Mouse (Mus musculus) midbrain, postnatal 0 days (tissue): ENCODE results near the gene Itgav. TPM values are rescaled to one million over a fixed set of nuclear protein-coding genes. Genes with fewer than 3 reads are reported as not detected.

Experiments
- ATAC-seq: fragments of 200-750 bp; cut with Nextera tagmentation; 2 replicates; pipeline ENCODE4 v1.8.0; 2017; ENCODE audit warnings: moderate number of reproducible peaks, mild to moderate bottlenecking, moderate TSS enrichment, moderate library complexity; ENCODE audit not compliant: low FRiP score
- DNase-seq: peaks from one replicate; pipeline ENCODE4 v3.0.0-alpha.2; 2015; ENCODE audit warnings: low spot score
- H3K27ac ChIP-seq: fragments of 300-500 bp; sonication (generic); 2 replicates; pipeline ENCODE4 v1.5.1; 2014; ENCODE audit warnings: low read depth, mild to moderate bottlenecking, low read length, mixed read lengths
- H3K27me3 ChIP-seq: fragments of 300-500 bp; sonication (generic); 2 replicates; pipeline ENCODE4 v1.6.1; 2014; ENCODE audit warnings: low read length, control low read depth, mixed read lengths; ENCODE audit not compliant: insufficient read depth
- H3K36me3 ChIP-seq: fragments of 300-500 bp; sonication (generic); 2 replicates; pipeline ENCODE4 v1.6.1; 2014; ENCODE audit warnings: low read length, control low read depth, mixed read lengths; ENCODE audit not compliant: insufficient read depth
- H3K4me1 ChIP-seq: fragments of 300-500 bp; sonication (generic); 2 replicates; pipeline ENCODE4 v1.6.1; 2014; ENCODE audit warnings: mild to moderate bottlenecking, control low read depth, antibody characterized with exemption, low read length, mixed read lengths; ENCODE audit not compliant: insufficient read depth
- H3K4me2 ChIP-seq: fragments of 300-500 bp; sonication (generic); 2 replicates; pipeline ENCODE4 v1.6.1; 2014; ENCODE audit warnings: low read depth, mild to moderate bottlenecking, low read length, mixed read lengths; ENCODE audit not compliant: poor library complexity, severe bottlenecking
- H3K4me3 ChIP-seq: fragments of 300-500 bp; sonication (generic); 2 replicates; pipeline ENCODE4 v1.5.1; 2014; ENCODE audit warnings: low read depth, mild to moderate bottlenecking, low read length, moderate library complexity
- H3K9ac ChIP-seq: fragments of 300-500 bp; sonication (generic); replicated peaks from 2 replicates; pipeline ENCODE4 v1.6.1; 2014; ENCODE audit warnings: mild to moderate bottlenecking, low read length, moderate library complexity, mixed read lengths; ENCODE audit not compliant: poor library complexity, severe bottlenecking
- H3K9me3 ChIP-seq: fragments of 300-500 bp; sonication (generic); 2 replicates; pipeline ENCODE4 v1.6.1; 2016; ENCODE audit warnings: low read length, control low read depth
- CTCF ChIP-seq: IDR thresholded peaks from 2 replicates; pipeline ENCODE4 v1.5.1; 2016; ENCODE audit warnings: antibody characterized with exemption, mild to moderate bottlenecking
- WGBS: fragments of 180-500 bp; shearing (Covaris S2); extraction: QIAGEN DNeasy Blood & Tissue Kit; methylation state at CpG from one replicate; pipeline ENCODE4 v1.1.7; 2014; 5-methylcytosine and 5-hydroxymethylcytosine counted together
- polyA plus RNA-seq: library from polyadenylated mRNA; unstranded; fragments of >200 nt; fragmentation: Nextera tagmentation; extraction: Ambion mirVana; gene quantifications from 2 replicates; pipeline ENCODE4 v1.2.1, GENCODE M21; 2015
- total RNA-seq: library from RNA; depleted of rRNA; stranded (reverse); fragments of >200 nt; gene quantifications from 2 replicates; pipeline ENCODE4 v1.2.3, GENCODE M21; 2014

Itgav gene
- total and polyA plus RNA-seq, 2 experiments from 2014 or later: 30.7 to 30.8 TPM

DNA sequence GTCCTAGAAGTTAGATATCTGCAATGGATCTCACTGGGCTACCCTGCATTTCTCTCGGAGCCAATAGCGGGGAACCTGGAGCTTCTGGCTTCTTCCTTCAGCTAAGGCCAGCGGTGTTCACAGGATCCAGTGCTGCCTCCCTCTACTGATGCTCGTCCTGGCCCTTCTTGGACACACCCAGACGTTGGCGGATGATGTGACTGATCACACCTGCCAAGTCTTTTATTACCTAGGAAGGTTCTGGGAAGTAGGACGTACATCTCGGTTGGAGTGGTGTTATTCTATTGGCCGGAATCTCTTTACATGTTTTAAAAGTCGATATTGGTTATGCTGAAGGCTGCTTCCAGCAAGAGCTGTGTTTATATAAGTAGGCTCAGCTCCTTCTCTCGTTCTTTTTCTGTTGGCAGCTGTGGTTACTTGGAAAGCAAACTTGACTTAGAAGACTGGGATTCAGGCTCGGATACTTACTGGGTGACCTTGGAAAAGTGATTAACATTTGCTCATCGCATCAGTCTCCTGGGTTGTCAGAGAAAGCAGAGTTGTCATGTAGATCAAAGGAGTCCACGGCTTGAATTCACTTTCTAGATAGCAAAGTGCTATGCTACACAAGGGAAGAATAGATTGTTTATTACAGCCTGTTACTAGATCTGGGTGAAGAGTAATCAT is 14.5 kb downstream of the Itgav start:
- no peak overlapping the region for H3K27ac ChIP-seq
- no peaks in the 10 kb centered on the region for H3K27me3 ChIP-seq
- no peaks in the 10 kb centered on the region for H3K9me3 ChIP-seq
- 88% methylated on average over 14 of the region's 14 CpGs for WGBS
- no peak overlapping the region for H3K4me2 ChIP-seq
- H3K36me3 ChIP-seq: no peaks in the 10 kb centered on the region
- no peak for TF ChIP-seq CTCF
- DNase-seq (no peak), ATAC-seq (no peak)
- H3K4me1 ChIP-seq: no peaks in the 10 kb centered on the region
- H3K4me3 ChIP-seq: no peak overlapping the region
- no peak overlapping the region for H3K9ac ChIP-seq

DNA sequence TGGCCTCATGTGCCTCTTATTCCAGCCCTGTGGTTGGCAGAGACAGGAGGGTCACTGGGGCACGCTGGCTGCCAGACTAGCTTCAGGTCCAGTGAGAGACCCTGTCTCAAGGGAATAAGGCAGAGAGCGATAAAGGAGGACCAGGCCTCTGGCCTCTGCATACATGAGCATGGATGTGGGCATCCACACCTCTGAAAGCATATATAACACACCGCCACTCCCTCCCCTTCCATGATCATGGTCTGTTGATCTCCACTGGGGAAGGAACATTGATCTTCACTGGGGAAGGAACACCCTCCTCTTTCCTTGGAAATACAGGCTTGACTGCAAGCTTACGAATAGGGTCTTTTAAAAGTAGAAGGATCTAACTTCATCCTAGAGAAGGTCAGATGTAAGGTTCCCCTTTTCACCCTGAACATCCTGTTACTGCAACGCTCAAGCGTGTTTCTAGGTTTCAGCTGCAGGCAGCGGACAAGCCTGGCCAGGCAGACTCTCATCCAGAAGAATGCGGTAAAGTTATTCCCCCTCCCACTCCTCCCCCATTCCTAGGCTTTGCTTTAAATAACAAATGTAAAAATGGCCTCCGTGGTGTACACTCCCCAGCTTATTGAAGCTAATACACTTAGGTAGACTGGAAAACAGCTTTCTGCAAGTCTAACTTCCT is 15.4 kb downstream of the Itgav start:
- no peak overlapping the region for H3K9ac ChIP-seq
- DNase-seq (no peak), ATAC-seq (no peak)
- no peak overlapping the region for H3K4me3 ChIP-seq
- H3K9me3 ChIP-seq: no peaks in the 10 kb centered on the region
- H3K27me3 ChIP-seq: no peaks in the 10 kb centered on the region
- no peaks in the 10 kb centered on the region for H3K4me1 ChIP-seq
- no peak overlapping the region for H3K4me2 ChIP-seq
- WGBS: 72% methylated on average over 9 of the region's 9 CpGs
- no peak overlapping the region for H3K27ac ChIP-seq
- H3K36me3 ChIP-seq: no peaks in the 10 kb centered on the region
- no peak for TF ChIP-seq CTCF

DNA sequence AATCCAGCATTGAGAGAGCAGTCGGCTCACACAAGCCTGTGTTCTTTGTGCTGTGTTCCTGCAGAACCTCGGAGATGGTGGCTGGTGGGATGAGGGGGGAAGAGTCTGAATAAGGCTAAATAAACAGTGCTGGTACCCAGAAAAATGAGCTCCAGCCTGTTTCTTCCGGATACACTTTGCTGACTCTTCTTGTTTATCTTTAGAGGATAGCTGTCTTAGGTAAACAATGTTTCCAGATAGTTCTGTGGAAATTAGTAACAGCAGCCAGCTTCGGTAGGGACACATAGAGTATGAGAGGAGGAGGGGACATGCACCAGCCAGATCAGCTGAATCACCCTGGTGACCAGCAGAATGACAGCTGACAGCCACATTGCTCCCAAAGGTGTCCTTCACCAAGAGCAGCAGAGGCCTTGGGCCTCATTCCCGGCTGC is 16.4 kb downstream of the Itgav start:
- ATAC-seq: no peak

DNA sequence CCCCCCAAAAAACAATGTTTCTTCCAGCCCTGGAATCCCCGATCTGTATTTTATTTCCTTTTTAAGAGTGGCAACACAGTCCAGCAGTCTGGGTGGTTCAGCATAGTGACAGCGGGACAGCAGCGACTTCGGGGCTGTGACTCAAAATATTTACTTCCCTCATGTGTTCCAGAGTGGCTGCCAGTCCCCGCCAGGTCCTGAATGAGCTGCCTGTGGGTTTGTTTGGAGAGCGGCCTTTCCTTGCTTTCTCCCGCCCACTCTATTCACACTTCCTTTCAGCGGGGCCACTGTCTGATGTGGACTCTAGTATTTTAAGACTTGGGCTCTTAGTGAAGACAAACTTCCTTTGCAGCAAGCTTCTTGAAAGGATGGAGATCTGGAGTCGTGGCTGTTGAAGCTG is 18.0 kb downstream of the Itgav start:
- DNase-seq (peak; percentile 45), ATAC-seq (no peak)
- Histone ChIP-seq H3K9ac (no peak overlapping the region), H3K4me2 (no peak overlapping the region), H3K27ac (no peak overlapping the region), H3K27me3 (no peaks in the 10 kb centered on the region), H3K36me3 (no peaks in the 10 kb centered on the region), H3K4me3 (no peak overlapping the region), H3K4me1 (no peaks in the 10 kb centered on the region), H3K9me3 (no peaks in the 10 kb centered on the region)
- WGBS: 62% methylated on average over 9 of the region's 9 CpGs
- no peak for TF ChIP-seq CTCF

More for the DNA sequence above, 16.4 kb downstream of the Itgav start:
- Histone ChIP-seq H3K27ac (0 out of 2 replicates have a peak overlapping the region, but pooled peaks have one; percentile 44), H3K9ac (no peak overlapping the region), H3K27me3 (no peaks in the 10 kb centered on the region), H3K4me1 (no peaks in the 10 kb centered on the region), H3K4me3 (no peak overlapping the region), H3K36me3 (no peaks in the 10 kb centered on the region), H3K9me3 (no peaks in the 10 kb centered on the region), H3K4me2 (no peak overlapping the region)
- DNase-seq: no peak
- no peak for TF ChIP-seq CTCF
- 36% methylated on average over 5 of the region's 5 CpGs for WGBS

DNA sequence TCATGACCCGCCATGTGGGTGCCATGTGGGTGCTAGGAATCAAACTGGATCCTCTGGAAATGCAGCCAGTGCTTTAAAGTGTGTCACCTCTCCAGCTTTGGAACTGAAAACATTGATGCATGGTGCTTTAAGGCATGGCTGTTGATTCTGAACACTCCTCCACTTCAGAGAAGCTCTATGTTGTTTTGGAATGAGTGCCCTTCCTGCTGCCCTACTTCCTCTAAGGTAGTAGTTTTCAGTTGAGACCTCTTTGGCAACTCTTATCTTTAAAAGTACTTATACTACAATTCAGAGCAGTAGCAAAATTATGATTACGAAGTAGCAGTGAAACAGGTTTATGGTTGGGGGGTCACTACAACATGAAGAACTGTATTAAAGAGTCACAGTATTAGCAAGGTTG is 18.6 kb downstream of the Itgav start:
- no peak for TF ChIP-seq CTCF
- H3K9ac ChIP-seq: no peak overlapping the region
- H3K27ac ChIP-seq: no peak overlapping the region
- no peaks in the 10 kb centered on the region for H3K4me1 ChIP-seq
- H3K9me3 ChIP-seq: no peaks in the 10 kb centered on the region
- DNase-seq: no peak
- ATAC-seq: no peak
- 93% methylated on average over 2 of the region's 2 CpGs for WGBS
- no peaks in the 10 kb centered on the region for H3K27me3 ChIP-seq
- no peaks in the 10 kb centered on the region for H3K36me3 ChIP-seq
- no peak overlapping the region for H3K4me3 ChIP-seq
- no peak overlapping the region for H3K4me2 ChIP-seq

DNA sequence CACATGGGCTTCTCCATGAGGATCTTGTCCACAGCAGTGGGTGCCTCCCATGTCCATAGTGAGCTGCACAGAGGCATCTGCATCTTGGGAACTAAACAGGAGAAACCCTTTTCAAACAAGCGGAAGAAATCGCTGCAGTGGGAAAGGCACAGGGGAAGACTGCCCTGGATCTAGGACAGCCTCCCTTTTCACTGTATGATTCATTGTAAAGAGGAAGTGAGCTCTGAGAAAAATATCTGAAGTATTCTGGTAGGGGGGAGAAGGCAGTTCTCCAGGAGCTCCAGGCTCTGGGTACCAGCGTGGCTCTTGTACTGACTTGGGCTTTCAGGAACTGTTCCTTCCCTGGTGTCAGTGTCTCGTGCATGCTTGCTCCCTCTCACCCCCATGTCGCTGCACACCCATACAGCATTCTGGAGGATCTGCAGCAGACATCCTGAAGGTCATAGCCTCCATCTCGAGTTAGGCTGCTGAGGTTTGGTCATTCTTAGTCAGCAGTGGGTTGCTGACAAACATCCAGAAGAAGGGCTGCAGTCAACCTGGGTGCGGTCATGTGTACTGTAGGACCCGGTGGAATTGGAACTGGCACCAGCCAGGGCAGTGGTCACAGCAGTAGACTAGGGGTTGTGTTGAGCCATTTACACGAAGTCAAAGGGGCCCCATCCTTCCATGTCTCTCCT is 20.2 kb downstream of the Itgav start:
- Histone ChIP-seq H3K27me3 (no peaks in the 10 kb centered on the region), H3K4me3 (no peak overlapping the region), H3K36me3 (no peaks in the 10 kb centered on the region), H3K4me2 (no peak overlapping the region), H3K27ac (no peak overlapping the region), H3K9me3 (no peaks in the 10 kb centered on the region), H3K4me1 (no peaks in the 10 kb centered on the region), H3K9ac (no peak overlapping the region)
- DNase-seq (no peak), ATAC-seq (no peak)
- no peak for TF ChIP-seq CTCF
- 85% methylated on average over 9 of the region's 9 CpGs for WGBS
